Mouse (Mus musculus) testis, adult 2 months (tissue): ENCODE measurements at regions not wholly inside any gene's neighbourhood (a gene's known extent, or its start where the extent isn't known, plus 50 kb on each side); places are given as distances from the start of the nearest gene placed in this dataset.

Source experiments
- H3K27ac ChIP-seq: fragments of 200-500 bp; 2 replicates; pipeline ENCODE4 v1.5.1; 2012; ENCODE audit warnings: low read depth, low read length; ENCODE audit not compliant: control insufficient read depth, insufficient read depth
- H3K27me3 ChIP-seq: fragments of 200-500 bp; 2 replicates; pipeline ENCODE4 v1.6.1; 2012; ENCODE audit warnings: mild to moderate bottlenecking, low read length, moderate library complexity; ENCODE audit not compliant: control insufficient read depth, insufficient read depth
- H3K36me3 ChIP-seq: fragments of 200-500 bp; 2 replicates; pipeline ENCODE4 v1.6.1; 2012; ENCODE audit warnings: mild to moderate bottlenecking, low read length; ENCODE audit not compliant: control insufficient read depth, insufficient read depth
- H3K4me1 ChIP-seq: fragments of 200-500 bp; 2 replicates; pipeline ENCODE4 v1.6.1; 2012; ENCODE audit warnings: low read length; ENCODE audit not compliant: control insufficient read depth, insufficient read depth
- H3K4me3 ChIP-seq: fragments of 200-500 bp; 2 replicates; pipeline ENCODE4 v1.5.1; 2012; ENCODE audit warnings: low read depth, mild to moderate bottlenecking, low read length, moderate library complexity, mixed read lengths; ENCODE audit not compliant: control insufficient read depth
- CTCF ChIP-seq: fragments of 200-500 bp; IDR thresholded peaks from 2 replicates; pipeline ENCODE4 v1.5.1; 2012; ENCODE audit warnings: low read depth, mild to moderate bottlenecking, inconsistent platforms, low read length, moderate library complexity; ENCODE audit not compliant: control insufficient read depth, insufficient read depth, insufficient replicate concordance
- POLR2A ChIP-seq: fragments of 200-500 bp; IDR thresholded peaks from 2 replicates; pipeline ENCODE4 v1.6.1; 2012; ENCODE audit warnings: low read depth, mild to moderate bottlenecking, inconsistent platforms, low read length, moderate library complexity; ENCODE audit not compliant: control insufficient read depth

GRCm38 (mm10) chr14:69107796-69108195, 186.3 kb downstream of the Synb start:
- H3K4me1 ChIP-seq: no peaks in the 10 kb centered on the region
- H3K27ac ChIP-seq: no peak overlapping the region
- no peak for TF ChIP-seq CTCF
- TF ChIP-seq POLR2A: no peak

GRCm38 (mm10) chr14:69104646-69105045, 189.5 kb downstream of the Synb start:
- Histone ChIP-seq H3K4me3 (peak overlapping the region; percentile 52), H3K27me3 (no peaks in the 10 kb centered on the region), H3K36me3 (no peaks in the 10 kb centered on the region), H3K4me1 (no peaks in the 10 kb centered on the region), H3K27ac (no peak overlapping the region)
- no peak for TF ChIP-seq CTCF
- no peak for TF ChIP-seq POLR2A

More at GRCm38 (mm10) chr14:69107796-69108195, 186.3 kb downstream of the Synb start:
- Histone ChIP-seq H3K4me3 (no peak overlapping the region), H3K27me3 (no peaks in the 10 kb centered on the region), H3K36me3 (no peaks in the 10 kb centered on the region)

- Histone ChIP-seq H3K27me3 (no peaks in the 10 kb centered on the region), H3K4me3 (peak overlapping the region; percentile 73), H3K36me3 (no peaks in the 10 kb centered on the region), H3K27ac (no peak overlapping the region), H3K4me1 (no peaks in the 10 kb centered on the region)
- TF ChIP-seq POLR2A: no peak
- TF ChIP-seq CTCF: no peak
Measured at GRCm38 (mm10) chr14:69103371-69104009, 190.6 kb downstream of the Synb start.

- Histone ChIP-seq H3K36me3 (no peaks in the 10 kb centered on the region), H3K4me1 (no peaks in the 10 kb centered on the region), H3K4me3 (peak overlapping the region; percentile 74), H3K27me3 (no peaks in the 10 kb centered on the region), H3K27ac (no peak overlapping the region)
- TF ChIP-seq CTCF: no peak
- TF ChIP-seq POLR2A: no peak
Measured at GRCm38 (mm10) chr14:69100866-69101265, 193.2 kb downstream of the Synb start.

GRCm38 (mm10) chr14:69095599-69095998, 198.5 kb downstream of the Synb start:
- TF ChIP-seq CTCF: no peak
- no peak for TF ChIP-seq POLR2A
- H3K27me3 ChIP-seq: no peaks in the 10 kb centered on the region
- no peaks in the 10 kb centered on the region for H3K4me1 ChIP-seq
- H3K4me3 ChIP-seq: no peak overlapping the region
- H3K27ac ChIP-seq: no peak overlapping the region
- no peaks in the 10 kb centered on the region for H3K36me3 ChIP-seq
